Mouse (Mus musculus) embryo, embryonic 11 days (tissue): ENCODE data around the gene Prkar2b.

Experiments
- DNase-seq: peaks from one replicate; pipeline ENCODE4 v3.0.0-alpha.2; 2015

Prkar2b gene

DNA sequence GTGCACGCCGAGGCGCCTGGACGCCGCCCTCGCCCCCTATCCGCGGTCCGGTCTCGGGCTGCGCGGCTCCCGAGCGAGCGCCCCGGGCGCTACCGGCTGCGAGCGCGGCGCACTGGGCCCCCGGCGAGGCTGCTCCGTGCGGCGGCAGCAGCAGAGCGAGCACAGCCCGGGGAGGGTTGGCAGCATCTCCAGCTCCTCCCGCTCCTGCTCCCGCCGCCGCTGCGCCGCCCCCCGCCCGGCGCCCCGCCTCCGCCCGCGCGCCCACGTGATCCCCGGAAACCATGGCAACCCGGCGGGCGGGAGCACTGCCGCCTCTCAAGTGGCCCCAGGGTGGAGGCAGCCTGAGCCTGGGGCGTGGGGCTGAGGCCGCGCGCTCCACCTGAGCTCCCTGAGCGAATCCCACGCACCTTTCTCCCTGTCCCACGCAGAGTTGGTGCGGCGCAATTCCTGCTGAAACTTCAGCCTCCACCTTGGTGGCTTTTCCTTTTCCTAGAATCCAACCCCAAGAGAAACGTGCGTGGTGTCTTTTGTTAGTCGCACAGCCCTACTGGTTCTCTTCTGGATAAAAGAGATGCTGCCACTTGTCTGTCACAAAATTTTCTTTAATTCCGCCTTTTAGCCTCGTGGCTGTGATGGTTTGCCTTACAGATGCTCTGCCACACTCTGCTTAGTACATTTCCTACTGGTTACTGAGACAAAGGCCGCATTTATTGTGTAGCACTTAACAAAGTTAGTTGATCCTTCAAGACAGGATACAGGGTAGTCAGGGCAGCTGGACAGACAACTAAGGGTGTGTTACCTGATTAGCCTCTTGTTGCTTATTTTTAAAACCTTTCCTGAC is at the start of gene Prkar2b:
Prkar2b (minus strand) TSS at position 207 of the 841 bp plus-strand sequence.
- peak; percentile 95 for DNase-seq

DNA sequence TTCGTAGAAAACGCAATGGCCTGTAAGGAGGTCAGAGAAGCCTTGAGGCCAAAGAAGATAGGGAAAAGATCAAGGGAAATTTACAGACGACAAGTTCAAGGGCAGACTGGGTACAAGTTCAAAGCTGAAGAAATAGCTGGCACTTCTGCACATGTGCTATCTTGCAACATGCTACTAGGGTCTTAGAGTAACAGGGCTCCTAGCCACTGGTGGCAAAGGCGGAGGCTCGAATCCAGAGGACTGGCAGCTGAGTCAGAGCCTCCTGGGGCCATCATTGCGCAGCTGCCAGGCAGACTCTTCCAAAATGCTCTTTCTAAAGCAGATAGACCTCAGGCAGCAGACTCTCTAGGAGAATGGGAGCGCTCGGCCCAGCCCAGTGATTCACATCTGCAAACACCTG is 48.1 kb upstream of the Prkar2b start:
- DNase-seq: no peak

DNA sequence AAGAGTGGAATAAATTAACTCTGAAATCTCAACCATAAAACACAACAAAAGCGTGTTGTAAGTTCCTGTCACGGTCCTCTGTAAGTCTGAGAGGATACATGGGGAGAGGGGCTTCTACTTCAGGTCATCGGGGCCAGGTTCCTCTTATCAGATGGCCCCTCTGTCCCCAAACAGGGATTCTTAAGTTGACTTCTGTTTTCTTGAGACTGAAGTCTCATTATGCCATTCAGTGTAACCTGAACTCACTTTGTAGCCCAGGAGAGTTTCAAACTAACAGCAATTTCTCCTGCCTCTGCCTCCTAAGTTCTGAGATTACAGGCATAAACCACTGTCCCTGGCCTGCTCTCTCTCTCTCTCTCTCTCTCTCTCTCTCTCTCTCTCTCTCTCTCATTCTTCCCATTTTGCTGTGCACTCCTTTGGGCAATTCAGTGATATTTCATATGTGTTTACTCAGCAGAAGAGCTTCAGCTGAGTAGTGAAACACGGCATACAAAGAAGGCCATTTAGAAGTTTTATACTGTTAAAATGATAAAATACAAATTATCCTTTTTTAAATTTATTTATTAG is 43.9 kb upstream of the Prkar2b start:
- DNase-seq: no peak

DNA sequence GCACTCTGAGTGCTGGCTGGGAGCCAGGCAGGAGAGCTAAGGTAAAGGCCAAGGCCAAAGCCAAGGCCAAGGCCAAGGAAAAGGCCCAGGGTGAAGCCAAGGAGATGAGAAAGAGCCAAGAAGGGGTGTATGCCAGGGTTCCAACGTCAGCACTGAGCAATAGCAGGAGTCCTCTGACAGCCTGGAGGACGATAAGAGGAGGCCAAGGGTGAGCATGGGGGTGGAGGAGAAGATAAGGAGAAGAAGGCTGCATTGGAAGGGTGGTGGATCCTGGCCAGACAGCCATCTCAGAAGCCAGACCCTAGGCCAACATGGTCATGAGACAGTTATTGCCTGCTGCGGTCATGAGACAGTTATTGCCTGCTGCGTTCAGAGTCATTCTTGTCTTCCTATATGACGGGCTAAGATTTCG is 43.4 kb upstream of the Prkar2b start:
- no peak for DNase-seq

DNA sequence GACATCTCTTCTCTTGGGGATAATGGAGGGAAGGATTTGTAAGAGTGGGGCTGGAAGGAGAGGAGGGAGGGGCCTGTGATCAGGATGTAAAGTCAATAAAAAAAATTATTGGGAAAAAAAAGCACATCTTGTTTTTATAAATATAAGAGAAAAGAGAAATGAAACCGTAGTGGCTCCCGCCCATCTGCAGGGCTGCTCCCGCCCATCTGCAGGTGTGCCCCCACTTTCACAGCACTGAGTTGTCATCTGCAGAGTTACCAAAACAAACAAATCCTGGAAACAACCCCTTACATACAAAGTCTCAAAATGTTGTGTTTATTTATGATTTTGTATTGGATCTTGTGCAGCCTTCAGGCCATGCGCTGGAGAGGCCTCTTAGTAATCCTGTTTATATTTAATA is 40.2 kb upstream of the Prkar2b start:
- no peak for DNase-seq

DNA sequence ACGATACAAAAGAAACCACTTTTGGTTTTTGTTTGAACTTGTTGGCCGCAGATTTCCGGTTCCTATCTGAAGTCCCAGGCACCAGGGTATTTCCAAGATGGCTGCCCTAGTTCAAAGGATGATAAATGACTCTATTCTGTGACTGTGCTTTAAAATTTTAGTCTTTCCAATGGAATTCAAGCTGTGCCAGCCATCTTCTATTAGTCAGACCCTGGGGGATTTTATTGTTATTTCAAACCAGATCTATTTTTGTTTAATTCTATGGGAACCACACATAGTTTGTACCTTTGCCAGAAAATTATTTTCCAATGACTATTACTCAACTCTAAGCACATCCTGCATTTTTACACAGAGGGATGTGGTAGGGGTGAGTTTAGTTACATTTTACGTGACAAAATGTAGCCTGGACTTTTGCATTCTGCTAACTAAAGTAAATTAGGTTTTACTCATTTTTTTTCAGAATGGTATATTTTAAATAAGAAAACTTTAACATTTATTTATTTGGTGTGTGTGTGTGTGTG is 38.6 kb upstream of the Prkar2b start:
- no peak for DNase-seq

DNA sequence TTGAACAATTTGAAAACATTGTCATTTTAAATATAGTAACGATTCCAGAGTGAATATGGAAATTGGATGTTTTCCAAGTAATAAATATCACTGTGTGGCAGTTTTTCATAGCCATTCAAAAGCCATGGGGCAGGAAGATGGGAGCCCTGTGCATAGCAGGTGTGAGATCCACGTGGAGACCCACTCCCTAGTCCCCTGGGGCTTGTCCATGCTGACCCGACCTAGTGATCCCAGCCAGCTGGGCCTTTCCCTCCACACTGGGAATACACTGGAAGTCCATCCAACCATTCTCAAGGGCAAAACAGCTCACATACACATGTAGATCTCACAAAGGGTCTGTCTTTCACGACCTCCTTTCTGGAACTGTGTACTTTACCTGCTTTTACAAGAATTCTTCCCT is 37.5 kb upstream of the Prkar2b start:
- DNase-seq: no peak

DNA sequence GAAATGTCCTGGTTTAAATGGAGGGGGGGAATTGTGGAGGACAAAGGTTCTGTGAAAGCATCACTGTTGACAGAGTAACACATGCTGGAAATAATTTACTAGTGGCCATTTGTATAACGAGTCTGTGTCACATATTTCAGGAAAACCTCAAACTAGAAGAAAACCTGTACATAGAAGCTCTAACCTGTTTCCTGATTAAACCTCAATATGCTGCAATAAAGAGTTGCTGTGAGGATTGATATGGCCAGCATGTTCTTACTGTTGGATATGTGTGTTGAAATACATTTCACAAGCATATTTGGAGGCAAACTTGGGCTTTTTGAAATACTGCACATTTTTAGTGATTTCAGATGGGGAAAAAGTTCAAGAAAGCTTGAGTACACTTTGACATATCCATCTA is 36.0 kb upstream of the Prkar2b start:
- no peak for DNase-seq

DNA sequence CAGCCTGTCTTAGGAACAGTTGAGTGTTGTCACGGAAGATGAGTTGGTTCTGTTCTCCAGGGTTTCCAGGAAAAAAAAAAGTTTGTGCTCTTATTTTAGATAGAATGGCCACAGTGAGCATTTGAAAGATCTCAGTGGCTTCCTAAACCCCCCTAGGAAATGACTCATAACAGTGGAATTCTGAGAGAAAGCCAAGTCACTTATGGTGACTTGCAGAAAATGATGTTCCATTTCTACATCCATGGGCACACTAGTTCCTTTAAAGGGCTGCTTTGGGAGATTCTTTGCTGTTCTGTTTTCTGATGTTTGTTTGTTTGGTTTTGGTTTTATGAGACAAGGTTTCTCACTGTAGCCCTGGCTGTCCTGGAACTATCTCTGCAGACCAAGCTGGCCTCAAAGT is 34.1 kb upstream of the Prkar2b start:
- no peak for DNase-seq

DNA sequence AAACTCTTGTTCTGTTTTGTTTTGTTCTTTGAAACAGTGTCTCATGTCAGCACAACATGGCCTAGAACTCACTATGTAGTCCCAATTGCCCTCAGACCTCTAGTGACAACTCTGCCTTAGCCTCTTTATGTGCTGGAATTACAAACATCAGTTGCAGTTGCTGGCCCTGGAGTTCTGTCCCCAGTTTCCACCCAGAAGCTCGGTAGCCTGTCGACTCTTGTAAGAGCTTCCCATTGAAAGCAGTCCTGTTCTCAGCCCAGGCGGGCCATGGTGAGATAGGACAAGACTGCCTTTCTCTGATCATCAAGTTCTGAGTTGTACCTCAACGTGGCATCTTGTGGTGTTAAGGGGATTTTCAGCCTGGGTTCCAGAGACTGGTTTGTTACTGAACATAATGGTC is 31.4 kb upstream of the Prkar2b start:
- DNase-seq: no peak

DNA sequence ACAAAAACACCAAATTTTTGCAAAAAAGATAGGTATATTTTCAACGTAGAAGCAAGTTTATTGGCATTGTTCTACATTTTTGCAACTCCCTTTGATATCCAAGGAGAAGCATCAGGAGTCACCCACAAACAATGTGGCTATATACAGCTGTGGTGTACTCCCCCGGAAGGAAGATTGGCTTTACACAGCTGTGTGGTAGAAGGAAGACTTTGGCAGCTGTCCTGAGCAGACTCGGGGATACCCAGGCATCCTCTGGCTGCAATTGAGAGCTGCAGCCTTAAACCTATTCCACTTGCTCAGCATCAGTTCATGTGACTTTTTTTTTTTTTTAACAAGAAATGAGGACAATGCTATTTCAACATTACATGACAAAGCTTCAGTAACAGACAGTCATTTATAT is 27.5 kb upstream of the Prkar2b start:
- no peak for DNase-seq

DNA sequence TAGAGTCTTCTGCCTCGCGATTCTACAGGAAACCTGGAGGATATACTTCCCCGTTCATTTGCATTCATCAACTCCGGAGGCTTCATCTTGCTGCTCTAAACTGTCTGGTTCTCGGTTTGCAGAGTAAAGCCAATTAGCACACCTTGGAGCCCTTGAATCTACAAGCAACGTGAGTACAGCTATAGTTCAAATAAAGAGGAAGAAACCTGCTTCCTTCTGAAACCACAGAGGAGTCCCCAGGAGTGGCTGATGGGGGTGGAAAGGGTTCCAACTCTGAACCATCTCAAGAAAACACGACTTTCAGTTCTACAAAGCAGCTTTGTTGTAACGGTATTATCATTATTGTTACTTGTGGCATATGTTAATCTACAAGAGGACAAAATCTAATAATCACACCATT is 26.2 kb upstream of the Prkar2b start:
- no peak for DNase-seq

DNA sequence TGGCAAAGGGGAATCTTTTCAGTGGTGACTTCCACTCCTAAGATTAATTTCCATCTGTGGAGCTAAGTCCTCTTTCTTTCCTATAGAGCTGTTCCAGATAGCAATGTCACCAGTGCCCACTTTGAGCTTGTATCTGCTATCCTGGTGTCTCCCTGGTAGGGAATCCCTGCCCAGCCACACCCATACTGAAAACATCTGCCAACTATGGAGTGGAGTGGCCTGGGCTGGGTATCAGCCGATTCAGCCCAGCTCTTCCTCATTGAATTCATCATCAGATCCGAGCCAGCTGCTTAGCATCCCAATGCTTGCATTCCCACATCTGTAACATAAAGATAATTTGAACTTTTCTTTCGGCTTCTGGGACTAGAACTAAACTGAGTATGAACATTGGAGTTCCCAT is 25.8 kb upstream of the Prkar2b start:
- DNase-seq: no peak

DNA sequence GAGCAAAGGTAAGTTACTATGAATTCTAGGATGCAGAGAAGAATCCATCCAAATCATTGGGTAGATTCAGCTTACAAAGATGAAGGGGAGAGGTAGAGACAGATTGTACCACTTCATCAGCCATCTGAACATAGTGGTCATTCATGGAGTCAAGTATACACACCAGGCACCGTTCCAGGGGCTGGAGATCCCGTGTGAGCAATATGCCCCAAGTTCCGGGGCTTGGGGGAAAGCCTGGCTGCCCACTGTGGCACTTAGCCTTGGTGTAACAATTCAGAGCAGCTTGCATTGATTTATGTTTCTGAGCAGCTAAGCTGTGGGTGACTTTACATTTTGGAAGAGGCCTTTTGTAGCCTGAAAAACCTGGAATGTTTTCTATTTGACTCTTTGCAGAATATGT is 24.8 kb upstream of the Prkar2b start:
- DNase-seq: no peak

DNA sequence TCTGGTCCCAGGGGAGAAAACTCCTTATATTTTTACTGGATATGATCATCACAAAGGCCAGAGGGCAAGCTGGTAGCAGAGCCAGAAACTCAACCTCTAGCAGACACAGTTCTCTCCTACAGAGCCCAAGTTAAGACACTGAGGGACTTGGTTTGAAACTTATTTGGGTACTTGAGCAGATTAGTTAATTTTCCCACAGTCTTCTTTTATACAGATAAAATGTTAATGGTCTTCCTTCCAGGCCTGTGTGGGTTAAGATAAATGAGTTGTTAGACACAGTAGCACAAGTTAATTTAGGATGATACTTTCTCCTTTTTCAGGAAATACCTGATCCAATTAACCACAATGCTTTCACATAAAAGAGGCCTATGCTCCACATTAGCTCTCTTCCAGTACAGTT is 24.1 kb upstream of the Prkar2b start:
- no peak for DNase-seq

DNA sequence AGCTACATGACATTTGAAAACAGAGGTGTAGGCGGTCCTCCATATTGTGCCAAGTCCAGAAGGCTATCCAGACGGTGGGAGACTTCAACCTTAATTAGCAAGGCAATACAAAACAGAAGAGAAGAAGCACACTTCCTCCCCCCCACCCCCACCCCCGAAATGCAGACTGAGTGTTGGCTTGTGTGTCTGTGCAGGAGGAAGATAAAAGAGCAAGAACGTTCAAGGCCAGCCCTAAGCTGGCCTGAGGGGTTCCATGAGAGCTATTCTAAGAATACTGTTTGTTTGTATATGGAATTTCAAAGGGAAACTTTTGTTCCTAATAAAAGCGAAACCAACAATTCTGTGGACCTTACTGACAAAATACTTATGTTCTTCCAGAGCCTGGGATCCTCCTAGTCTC is 23.5 kb upstream of the Prkar2b start:
- no peak for DNase-seq

DNA sequence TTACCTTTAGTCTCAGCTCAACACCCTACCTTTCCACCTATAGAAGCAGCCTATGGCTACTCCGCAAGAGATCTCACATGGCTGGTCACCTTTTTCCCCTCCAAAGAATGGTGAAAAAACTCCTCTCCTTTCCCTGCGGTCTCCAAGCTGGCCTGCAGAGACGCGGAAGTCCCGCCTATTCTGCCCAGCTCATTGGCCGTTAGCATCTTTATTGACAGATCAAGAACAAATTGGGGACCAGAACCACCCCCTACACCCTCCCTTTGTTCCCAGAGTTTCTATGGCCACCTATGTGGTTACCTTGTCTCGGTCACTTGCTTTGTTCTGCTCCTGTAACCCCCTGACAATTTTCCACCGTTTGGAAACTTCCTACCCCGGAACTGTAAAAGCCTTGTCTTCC is 19.6 kb upstream of the Prkar2b start:
- DNase-seq: no peak

DNA sequence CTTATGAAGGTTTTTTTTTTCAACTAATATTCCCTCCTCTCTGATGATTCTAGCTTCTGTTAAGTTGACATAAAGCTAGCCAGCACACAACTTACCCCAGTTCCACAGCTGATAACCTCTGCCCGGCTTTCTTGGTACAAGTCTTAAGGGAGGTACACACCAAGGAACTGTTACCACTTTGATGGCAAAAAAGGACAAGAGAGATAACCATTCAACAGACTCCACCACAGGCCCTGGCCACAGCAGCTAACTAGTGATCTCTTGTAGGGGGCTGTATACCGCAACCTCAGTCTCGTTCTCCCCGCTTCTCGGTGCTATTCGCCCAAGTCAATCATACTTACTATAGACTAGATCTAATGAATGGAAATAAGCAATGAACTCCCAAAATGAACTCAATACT is 16.3 kb upstream of the Prkar2b start:
- DNase-seq: no peak

DNA sequence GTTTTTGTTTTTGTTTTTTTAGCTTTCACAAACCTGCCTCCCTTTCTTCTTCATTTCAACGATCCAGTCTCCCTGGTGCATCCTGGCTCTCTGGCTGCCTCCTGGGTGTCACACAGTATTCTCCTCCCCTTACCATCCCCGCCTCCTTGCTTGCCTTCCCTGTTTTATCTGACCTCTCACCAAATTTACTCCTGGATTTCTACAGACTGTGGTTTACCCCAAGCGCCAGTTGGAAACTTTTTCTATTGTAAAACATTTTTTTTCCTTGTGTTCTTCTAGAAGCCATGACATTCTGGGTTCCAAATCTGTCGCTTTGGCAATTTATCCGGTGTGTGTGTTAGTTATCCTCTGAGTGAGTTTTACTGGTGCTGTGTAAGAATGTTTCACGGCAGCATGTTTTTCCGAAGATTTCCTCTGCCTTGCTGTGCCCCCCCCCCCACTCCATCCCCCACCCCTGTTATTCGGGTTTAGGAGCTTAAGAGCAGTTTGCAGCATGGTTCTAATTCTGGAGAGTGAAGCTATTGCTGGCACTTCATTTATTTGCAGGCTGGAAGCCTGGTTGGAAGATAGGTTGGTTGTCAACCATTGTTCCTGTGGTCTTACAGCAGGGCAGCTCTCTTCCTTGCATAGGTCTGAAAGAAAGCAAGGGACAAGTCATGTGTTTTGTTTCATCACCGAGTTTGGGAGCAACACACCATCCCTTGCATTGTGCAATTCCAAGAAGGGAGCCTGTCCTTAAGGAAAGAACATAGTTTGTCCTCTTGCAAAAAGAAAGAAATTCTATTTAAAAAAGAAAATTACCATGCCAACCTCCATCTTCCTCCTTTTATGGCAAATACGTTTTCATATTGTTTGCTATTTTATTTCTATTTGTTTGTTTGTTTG is 15.0 kb upstream of the Prkar2b start:
- no peak for DNase-seq

DNA sequence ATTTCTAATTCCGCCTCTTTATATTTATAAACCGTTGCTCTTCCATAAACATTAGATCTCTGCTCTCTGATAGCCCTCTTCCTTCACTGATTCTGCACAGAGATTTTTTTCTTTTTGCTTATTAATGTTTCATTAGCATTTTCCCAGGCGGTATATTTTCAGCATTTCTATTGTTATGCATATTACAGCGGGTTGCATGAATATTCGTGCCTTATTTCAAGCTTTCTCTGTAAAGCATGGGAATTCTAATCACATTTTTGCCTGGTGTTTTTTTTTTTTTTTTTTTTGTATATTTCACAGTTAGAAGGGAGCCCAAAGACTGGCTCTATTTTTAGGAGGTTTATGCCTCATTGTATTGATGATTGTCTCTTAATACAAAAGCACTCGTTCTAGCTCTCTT is 13.2 kb upstream of the Prkar2b start:
- DNase-seq: no peak

DNA sequence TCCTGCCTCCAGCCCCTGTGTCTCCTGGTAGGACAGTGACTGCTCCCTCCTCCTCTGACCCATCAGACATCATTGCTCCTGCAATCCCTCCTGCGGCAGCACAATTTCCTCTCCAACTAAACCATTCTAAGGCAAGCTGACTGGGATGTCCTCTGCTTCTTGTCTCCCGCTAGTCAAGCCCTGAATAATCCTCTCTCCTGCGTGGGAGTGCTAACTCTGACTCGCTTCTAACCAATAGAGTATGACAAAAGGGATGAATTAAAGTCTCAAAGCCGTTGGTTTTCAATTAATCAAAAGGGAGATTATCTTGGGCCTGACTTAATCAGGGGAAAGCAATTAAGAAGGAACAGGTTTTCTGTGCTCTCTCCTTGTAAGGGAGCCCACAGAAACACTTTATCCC is 4.9 kb upstream of the Prkar2b start:
- no peak for DNase-seq

DNA sequence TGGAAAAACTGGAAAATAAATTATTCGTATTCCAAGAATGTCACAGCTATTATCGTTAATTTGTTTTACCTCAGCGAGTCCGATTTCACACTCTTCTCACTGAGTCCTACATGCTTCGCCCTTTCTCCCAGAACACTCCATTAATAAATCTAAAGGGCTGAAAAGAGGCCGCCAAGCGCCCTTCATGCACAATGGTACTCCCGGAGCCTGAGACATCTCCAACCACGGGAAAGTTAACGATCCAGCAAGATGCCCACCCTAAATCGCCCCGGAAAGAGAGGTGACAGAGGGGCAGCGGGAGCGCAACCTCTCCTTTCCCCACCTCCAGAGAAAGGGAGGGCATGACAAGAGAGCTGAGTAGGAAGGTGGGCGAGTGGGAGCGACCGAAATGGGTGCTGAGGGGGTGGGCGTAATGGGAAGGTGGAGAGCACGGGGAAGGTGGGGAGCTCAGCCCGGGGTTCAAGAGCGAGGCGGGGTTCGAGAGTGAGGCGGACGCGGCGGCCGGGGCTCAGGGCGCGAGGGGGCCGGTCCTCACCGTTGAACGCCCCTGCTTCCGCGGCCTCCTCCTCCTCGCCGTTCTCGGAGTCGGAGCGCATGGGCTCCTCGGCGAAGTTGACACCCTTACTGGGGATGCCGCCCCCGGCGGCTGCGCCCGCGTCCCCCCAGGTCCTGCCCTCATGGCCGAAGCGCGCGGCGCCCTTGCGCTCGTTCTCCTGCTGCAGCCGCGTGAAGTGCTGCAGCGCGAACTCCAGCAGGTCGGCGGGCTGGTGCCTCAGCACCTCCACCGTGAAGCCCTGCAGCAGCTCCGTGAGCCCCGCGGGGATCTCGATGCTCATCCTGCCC is 628 bp downstream of the Prkar2b start:
- peak; percentile 79 for DNase-seq

DNA sequence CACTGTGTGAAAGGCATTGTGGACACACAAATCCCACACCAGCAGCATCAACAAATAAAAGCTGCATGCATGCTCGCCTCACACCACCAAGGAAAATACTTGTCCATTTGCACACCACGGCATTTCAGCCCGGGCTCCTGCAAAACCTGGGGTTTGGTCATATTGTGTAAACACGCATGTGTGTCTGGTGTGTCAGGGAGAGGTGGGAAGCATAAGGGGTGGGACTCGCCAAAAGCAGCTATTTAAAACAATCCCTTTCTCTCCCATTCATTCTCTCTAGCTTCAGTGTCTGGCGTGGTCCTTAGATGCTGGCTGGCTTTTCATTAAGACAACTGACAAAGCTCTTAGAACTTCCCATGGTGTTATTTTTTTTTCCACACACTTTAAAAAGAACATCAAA is 1.4 kb downstream of the Prkar2b start:
- DNase-seq: no peak
